Mouse (Mus musculus): ENCODE measurements around the gene Serinc3. TPM values are rescaled to one million over a fixed set of nuclear protein-coding genes. Genes with fewer than 3 reads are reported as not detected.
A peak's percentile ranks its signal among the peaks of the same experiment; 100 is the strongest.
"Not testable (repeated sequence)": the region's sequence is repeated elsewhere in the genome, so short reads cannot be mapped to it uniquely, and the experiment has no call there.

Serinc3 gene
- total RNA-seq, 2 experiments from 2014 or later, result 316 to 421 TPM

GRCm38 (mm10) chr2:163636057-163636456, 8.9 kb downstream of the Serinc3 start:
- no peak for DNase-seq
- intact Hi-C loops (cut with DNase I), result no loop called here

- intact Hi-C loops (cut with DNase I), result no loop called here
- no peak for DNase-seq
Observed at GRCm38 (mm10) chr2:163634211-163634610, 10.7 kb downstream of the Serinc3 start.

- DNase-seq, result no peak
- intact Hi-C loops (cut with DNase I), result no loop called here
Observed at GRCm38 (mm10) chr2:163631715-163632114, 13.2 kb downstream of the Serinc3 start.

- intact Hi-C loops (cut with DNase I), result no loop called here
- no peak for DNase-seq
Observed at GRCm38 (mm10) chr2:163631223-163631622, 13.7 kb downstream of the Serinc3 start.

- intact Hi-C loops (cut with DNase I); DNase-seq: not testable (repeated sequence)
Observed at GRCm38 (mm10) chr2:163621401-163621800, 23.5 kb downstream of the Serinc3 start.

- DNase-seq, result no peak
- intact Hi-C loops (cut with DNase I), result no loop called here
Observed at GRCm38 (mm10) chr2:163620451-163620850, 24.5 kb downstream of the Serinc3 start.

- DNase-seq, result no peak
- intact Hi-C loops (cut with DNase I), result no loop called here
Observed at GRCm38 (mm10) chr2:163617874-163618273, 27.1 kb downstream of the Serinc3 start.

- intact Hi-C loops (cut with DNase I), result no loop called here
- no peak for DNase-seq
Observed at GRCm38 (mm10) chr2:163617232-163617863, 27.6 kb downstream of the Serinc3 start.

GRCm38 (mm10) chr2:163616652-163617227, 28.2 kb downstream of the Serinc3 start:
- intact Hi-C loops (cut with DNase I), result no loop called here
- no peak for DNase-seq

GRCm38 (mm10) chr2:163615906-163616651, 28.9 kb downstream of the Serinc3 start:
- no peak for DNase-seq
- intact Hi-C loops (cut with DNase I), result no loop called here

- intact Hi-C loops (cut with DNase I), result no loop called here
- DNase-seq, result no peak
Observed at GRCm38 (mm10) chr2:163615401-163615800, 29.5 kb downstream of the Serinc3 start.

- no peak for DNase-seq
- intact Hi-C loops (cut with DNase I), result no loop called here
Observed at GRCm38 (mm10) chr2:163613990-163614389, 30.9 kb downstream of the Serinc3 start.

- intact Hi-C loops (cut with DNase I), result no loop called here
- no peak for DNase-seq
Observed at GRCm38 (mm10) chr2:163613206-163613605, 31.7 kb downstream of the Serinc3 start.

- intact Hi-C loops (cut with DNase I), result no loop called here
- DNase-seq, result no peak
Observed at GRCm38 (mm10) chr2:163611176-163611575, 33.8 kb downstream of the Serinc3 start.

- no peak for DNase-seq
Observed at GRCm38 (mm10) chr2:163609281-163609975, 35.5 kb downstream of the Serinc3 start.

GRCm38 (mm10) chr2:163608008-163608407, 36.9 kb downstream of the Serinc3 start:
- no peak for DNase-seq
- intact Hi-C loops (cut with DNase I), result no loop called here

More at GRCm38 (mm10) chr2:163609281-163609975, 35.5 kb downstream of the Serinc3 start:
- intact Hi-C loops (cut with DNase I), result no loop called here

GRCm38 (mm10) chr2:163606161-163606560, 38.8 kb downstream of the Serinc3 start:
- no peak for DNase-seq
- intact Hi-C loops (cut with DNase I), result no loop called here

- peak; percentile 88 for DNase-seq
- intact Hi-C loops (cut with DNase I), result loop anchor here (1.0 to 5.0 kb wide), 3 partner anchors 38 to 220 kb away; partner anchors contain the start of gene Ccn5
Observed at GRCm38 (mm10) chr2:163602101-163602971, 42.6 kb downstream of the Serinc3 start, which contains the start of gene Ttpal. TSS of gene Ttpal (plus strand) at chr2:163602314.

- intact Hi-C loops (cut with DNase I), result loop anchor here (1.0 to 5.0 kb wide), 3 partner anchors 39 to 221 kb away; partner anchors contain the start of gene Ccn5
- DNase-seq, result no peak
Observed at GRCm38 (mm10) chr2:163601712-163602100, 43.2 kb downstream of the Serinc3 start.

GRCm38 (mm10) chr2:163601066-163601465, 43.9 kb downstream of the Serinc3 start:
- intact Hi-C loops (cut with DNase I), result loop anchor here (5.0 kb wide), 1 partner anchor 221 kb away; the partner anchor contains the start of gene Ccn5
- no peak for DNase-seq
